Mouse (Mus musculus): ENCODE results near the gene Mms19.

- no peak for TF ChIP-seq CTCF (IDR thresholded peaks at IDR 0.05; ENCODE audit: low read depth, low read length)
- TF ChIP-seq POLR2A (IDR thresholded peaks at IDR 0.05; ENCODE audit: insufficient read depth, low read length), result no peak
- TF ChIP-seq EP300 (IDR thresholded peaks at IDR 0.05; ENCODE audit: insufficient read depth, low read depth, low read length), result no peak
Measured at GRCm38 (mm10) chr19:41916853-41917252, 64.1 kb downstream of the Mms19 start.
